Mouse (Mus musculus): ENCODE data around the gene Pkhd1.

DNA sequence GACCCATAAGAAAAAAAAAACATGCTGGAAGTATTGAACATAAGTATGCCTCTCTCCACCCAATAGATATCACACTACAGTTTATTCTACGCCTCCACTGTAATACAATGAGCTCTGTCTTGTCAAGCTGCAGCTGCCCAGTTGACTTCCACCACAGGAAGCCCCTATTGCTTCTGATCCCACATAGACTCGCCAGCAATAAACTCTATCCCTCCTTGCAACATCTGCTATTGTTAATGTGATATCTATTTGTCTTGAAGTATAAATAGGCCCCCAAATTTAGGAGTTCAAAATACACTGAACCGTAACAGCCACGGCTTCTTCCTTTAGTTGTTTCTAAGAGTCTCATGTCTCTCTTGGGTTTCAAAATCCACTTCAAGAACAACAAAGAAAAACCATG, 446.7 kb downstream of the Pkhd1 start:
- TF ChIP-seq CTCF (IDR thresholded peaks at IDR 0.05; ENCODE audit: insufficient read depth, low read depth, low read length) (no peak), POLR2A (IDR thresholded peaks at IDR 0.05; ENCODE audit: insufficient read depth, low read depth, low read length) (no peak)

Data from olfactory bulb, adult 2 months (tissue).